Mouse (Mus musculus) 3134 (cell line): ENCODE measurements around the gene Inpp5a.

ENCODE experiments used
- DNase-seq: peaks from one replicate; pipeline ENCODE4 v3.0.0-alpha.2; 2011; ENCODE audit warnings: low spot score; ENCODE audit not compliant: insufficient read length; ENCODE audit errors: extremely low read depth

Gene Inpp5a

GRCm38 (mm10) chr7:139529208-139529607 is 140.3 kb downstream of the Inpp5a start:
- DNase-seq: no peak

- no peak for DNase-seq
These were observed 141.9 kb downstream of the Inpp5a start for GRCm38 (mm10) chr7:139530591-139531427.

GRCm38 (mm10) chr7:139531428-139531801 is 142.5 kb downstream of the Inpp5a start:
- no peak for DNase-seq

GRCm38 (mm10) chr7:139536331-139536730 is 147.4 kb downstream of the Inpp5a start:
- DNase-seq: no peak

- DNase-seq: no peak
These were observed 147.9 kb downstream of the Inpp5a start for GRCm38 (mm10) chr7:139536831-139537230.

GRCm38 (mm10) chr7:139537831-139538230 is 148.9 kb downstream of the Inpp5a start:
- DNase-seq: no peak

GRCm38 (mm10) chr7:139538541-139538940 is 149.6 kb downstream of the Inpp5a start:
- DNase-seq: peak; percentile 20

GRCm38 (mm10) chr7:139540601-139541000 is 151.7 kb downstream of the Inpp5a start:
- no peak for DNase-seq

GRCm38 (mm10) chr7:139541422-139541821 is 152.5 kb downstream of the Inpp5a start:
- DNase-seq: no peak

- no peak for DNase-seq
These were observed 156.1 kb downstream of the Inpp5a start for GRCm38 (mm10) chr7:139544706-139545625.

GRCm38 (mm10) chr7:139547325-139547724 is 158.4 kb downstream of the Inpp5a start:
- no peak for DNase-seq

- no peak for DNase-seq
These were observed 161.3 kb downstream of the Inpp5a start for GRCm38 (mm10) chr7:139550086-139550783.

GRCm38 (mm10) chr7:139551519-139551918 is 162.6 kb downstream of the Inpp5a start:
- DNase-seq: no peak

- no peak for DNase-seq
These were observed 167.4 kb downstream of the Inpp5a start for GRCm38 (mm10) chr7:139556331-139556730.

- DNase-seq: no peak
These were observed 168.0 kb downstream of the Inpp5a start for GRCm38 (mm10) chr7:139556746-139557526.

- DNase-seq: no peak
These were observed 170.8 kb downstream of the Inpp5a start for GRCm38 (mm10) chr7:139559659-139560058.

- DNase-seq: no peak
These were observed 174.5 kb downstream of the Inpp5a start for GRCm38 (mm10) chr7:139563425-139563824.

- no peak for DNase-seq
These were observed 175.3 kb downstream of the Inpp5a start for GRCm38 (mm10) chr7:139564161-139564560.

GRCm38 (mm10) chr7:139565998-139566397 is 177.1 kb downstream of the Inpp5a start:
- DNase-seq: no peak

- no peak for DNase-seq
These were observed 177.6 kb downstream of the Inpp5a start for GRCm38 (mm10) chr7:139566533-139566932.
